Mouse (Mus musculus): ENCODE results near the gene Rex2.
"Not testable (repeated sequence)": the region's sequence is repeated elsewhere in the genome, so short reads cannot be mapped to it uniquely, and the experiment has no call there.

Rex2 gene

GRCm38 (mm10) chr4:147021550-147021949 lies at the start of gene Rex2:
TSS of gene Rex2 (plus strand) at chr4:147021850.
- DNase-seq (ENCODE audit: low spot score in 2 of 2): not testable (repeated sequence)

GRCm38 (mm10) chr4:146976581-146976980 lies 45.1 kb upstream of the Rex2 start:
- DNase-seq (ENCODE audit: low spot score in 2 of 2): not testable (repeated sequence)

- not testable (repeated sequence) for DNase-seq (ENCODE audit: low spot score in 2 of 2)
Observed at GRCm38 (mm10) chr4:147018400-147018799, 3.2 kb upstream of the Rex2 start.

- not testable (repeated sequence) for DNase-seq (ENCODE audit: low spot score in 2 of 2)
Observed at GRCm38 (mm10) chr4:147026374-147026773, 4.7 kb downstream of the Rex2 start.

- not testable (repeated sequence) for DNase-seq (ENCODE audit: low spot score in 2 of 2)
Observed at GRCm38 (mm10) chr4:147031308-147032036, 9.8 kb downstream of the Rex2 start.

- DNase-seq (ENCODE audit: low spot score in 2 of 2): not testable (repeated sequence)
Observed at GRCm38 (mm10) chr4:147063768-147064167, 42.1 kb downstream of the Rex2 start.

GRCm38 (mm10) chr4:147065861-147066260 lies 44.2 kb downstream of the Rex2 start:
- not testable (repeated sequence) for DNase-seq (ENCODE audit: low spot score in 2 of 2)

GRCm38 (mm10) chr4:147066380-147066779 lies 44.7 kb downstream of the Rex2 start:
- not testable (repeated sequence) for DNase-seq (ENCODE audit: low spot score in 2 of 2)

GRCm38 (mm10) chr4:147095641-147096040 lies 74.0 kb downstream of the Rex2 start:
- DNase-seq (ENCODE audit: low spot score in 2 of 2): not testable (repeated sequence)

GRCm38 (mm10) chr4:147101666-147102626 lies 80.3 kb downstream of the Rex2 start:
- not testable (repeated sequence) for DNase-seq (ENCODE audit: low spot score in 2 of 2)

- not testable (repeated sequence) for DNase-seq (ENCODE audit: low spot score in 2 of 2)
Observed at GRCm38 (mm10) chr4:147103814-147104213, 82.2 kb downstream of the Rex2 start.
